9 mouse cellular contexts compared by ENCODE assay signal in genomic region chr2:167959384-167959911, GRCm38 (mm10). TPM values are rescaled to one million over a fixed set of nuclear protein-coding genes. Genes with fewer than 3 reads are reported as not detected.
DNase-seq lines count a peak whose midpoint lies in the region; ATAC-seq lines count a peak whose summit lies in the region.
"Had no signal": no experiment of that assay in that cellular context is flagged by ENCODE, and none has a peak within 500 bp of the region (broad histone marks: within the 10 kb centered on the region; RNA-seq: fewer than 3 reads in every experiment).

No protein-coding gene starts in this region.

- no peak for DNase-seq in hindbrain, embryonic 11.5 days (ENCODE audit: low spot score)
- DNase-seq in MN1 (ENCODE audit: low spot score), result peak; percentile 58
- no peak for DNase-seq in forebrain, embryonic 10.5 days (ENCODE audit: extremely low spot score, low spot score)
- no peak for DNase-seq in urinary bladder, postnatal 4 days (ENCODE audit: low spot score in 2 of 2)
- DNase-seq in urinary bladder, postnatal 14 days (ENCODE audit: low spot score), result no peak

- H3K4me1 ChIP-seq in hindbrain, embryonic 16.5 days (ENCODE audit: control insufficient read depth, insufficient read depth, low read depth, low read length), result peaks cover 21% of the 10 kb centered on the region
- H3K4me1 ChIP-seq in hindbrain, embryonic 11.5 days (replicated peaks; ENCODE audit: control insufficient read depth, insufficient read depth, low read length), result no peaks in the 10 kb centered on the region; the same call in 1 of the 2 replicates
- H3K4me1 ChIP-seq in intestine, embryonic 15.5 days (replicated peaks), result peaks cover 29% of the 10 kb centered on the region
- peaks cover 14% of the 10 kb centered on the region for H3K4me1 ChIP-seq in forebrain, embryonic 10.5 days

- H3K27ac ChIP-seq in hindbrain, embryonic 16.5 days (ENCODE audit: low read depth, low read length), result peak overlapping the region; percentile 46; the same call in 1 of the 2 replicates
- H3K27ac ChIP-seq in hindbrain, embryonic 11.5 days (ENCODE audit: low read depth, low read length), result no peak overlapping the region
- peak overlapping the region; percentile 36; the same call in 1 of the 2 replicates for H3K27ac ChIP-seq in intestine, embryonic 15.5 days
- no peak overlapping the region for H3K27ac ChIP-seq in forebrain, embryonic 10.5 days

- H3K9me3 ChIP-seq in hindbrain, embryonic 16.5 days (ENCODE audit: control insufficient read depth, low read length), result no peaks in the 10 kb centered on the region
- no peaks in the 10 kb centered on the region for H3K9me3 ChIP-seq in hindbrain, embryonic 11.5 days (ENCODE audit: control insufficient read depth, low read length)
- H3K9me3 ChIP-seq in intestine, embryonic 15.5 days, result no peaks in the 10 kb centered on the region
- no peaks in the 10 kb centered on the region for H3K9me3 ChIP-seq in forebrain, embryonic 10.5 days

- no peaks in the 10 kb centered on the region for H3K27me3 ChIP-seq in hindbrain, embryonic 16.5 days (replicated peaks; ENCODE audit: control insufficient read depth, insufficient read depth, low read length)
- no peaks in the 10 kb centered on the region for H3K27me3 ChIP-seq in hindbrain, embryonic 11.5 days (ENCODE audit: control insufficient read depth, insufficient read depth, low read length)
- no peaks in the 10 kb centered on the region for H3K27me3 ChIP-seq in intestine, embryonic 15.5 days (replicated peaks)
- H3K27me3 ChIP-seq in forebrain, embryonic 10.5 days (ENCODE audit: poor library complexity, severe bottlenecking), result no peaks in the 10 kb centered on the region
- H3K27me3 ChIP-seq: Patski had no signal

- H3K9ac ChIP-seq in hindbrain, embryonic 16.5 days (ENCODE audit: low read depth, low read length), result no peak overlapping the region
- no peak overlapping the region for H3K9ac ChIP-seq in hindbrain, embryonic 11.5 days (ENCODE audit: low read depth, low read length)
- H3K9ac ChIP-seq in intestine, embryonic 15.5 days, result peak overlapping the region; percentile 14; the same call in 1 of the 2 replicates

- H3K4me2 ChIP-seq in hindbrain, embryonic 16.5 days (ENCODE audit: low read length), result no peak overlapping the region
- no peak overlapping the region for H3K4me2 ChIP-seq in hindbrain, embryonic 11.5 days (replicated peaks; ENCODE audit: low read depth, low read length)
- H3K4me2 ChIP-seq in intestine, embryonic 15.5 days (replicated peaks), result no peak overlapping the region; the same call in 1 of the 2 replicates

- no peak for ATAC-seq in hindbrain, embryonic 16.5 days
- no peak for ATAC-seq in hindbrain, embryonic 11.5 days (ENCODE audit: low FRiP score)
- ATAC-seq in intestine, embryonic 15.5 days, result peak; percentile 69
- ATAC-seq in monocyte, adult 5-6 weeks (replicated peaks; ENCODE audit: insufficient number of reproducible peaks, low FRiP score, low TSS enrichment, poor library complexity, severe bottlenecking), result 0 out of 2 replicates have a peak, but pooled peaks have one; percentile 9
- ATAC-seq: Patski had no signal

- peaks cover 6% of the 10 kb centered on the region for H3K36me3 ChIP-seq in hindbrain, embryonic 16.5 days (ENCODE audit: control insufficient read depth, insufficient read depth, low read length)
- H3K36me3 ChIP-seq in hindbrain, embryonic 11.5 days (ENCODE audit: control insufficient read depth, insufficient read depth, low read length), result no peaks in the 10 kb centered on the region
- H3K36me3 ChIP-seq in intestine, embryonic 15.5 days, result 0 out of 2 replicates have a peak, but pooled peaks cover under 1% of the 10 kb centered on the region
- peaks cover 28% of the 10 kb centered on the region for H3K36me3 ChIP-seq in forebrain, embryonic 10.5 days (replicated peaks)

- 72% methylated on average over 4 of the region's 4 CpGs for WGBS in hindbrain, embryonic 16.5 days
- WGBS in hindbrain, embryonic 11.5 days, result 72% methylated on average over 4 of the region's 4 CpGs
- 63% methylated on average over 4 of the region's 4 CpGs for WGBS in intestine, embryonic 15.5 days
- 79% methylated on average over 4 of the region's 4 CpGs for WGBS in forebrain, embryonic 10.5 days

- no peak overlapping the region for H3K4me3 ChIP-seq in hindbrain, embryonic 16.5 days (ENCODE audit: low read length)
- no peak overlapping the region for H3K4me3 ChIP-seq in hindbrain, embryonic 11.5 days (ENCODE audit: low read depth, low read length)
- no peak overlapping the region for H3K4me3 ChIP-seq in intestine, embryonic 15.5 days (replicated peaks)
- H3K4me3 ChIP-seq in forebrain, embryonic 10.5 days, result no peak overlapping the region

RNA-seq across cellular contexts. Expression of gene Ptpn1, which starts 27.6 kb away (rescaled TPM):
- polyA plus RNA-seq in hindbrain, embryonic 16.5 days (2015; fragmentation: Nextera tagmentation; extraction: Ambion mirVana), result 64.8 and 69.2 TPM in 2 replicates
- polyA plus RNA-seq in hindbrain, embryonic 11.5 days (2014; fragmentation: Nextera tagmentation; extraction: Ambion mirVana), result 81.9 and 90.3 TPM in 2 replicates
- polyA plus RNA-seq in intestine, embryonic 15.5 days (2015; fragmentation: Nextera tagmentation; extraction: Ambion mirVana), result 41.1 and 54.2 TPM in 2 replicates
- 199 to 318 TPM (median 242 TPM) in 3 replicates for total RNA-seq in monocyte, adult 5-6 weeks (2017)
- polyA plus RNA-seq in forebrain, embryonic 10.5 days (2016; fragmentation: Nextera tagmentation; extraction: Ambion mirVana), result 66.0 and 66.4 TPM in 2 replicates

RNA-seq across cellular contexts. Expression of gene Ripor3, which starts 51.0 kb away (rescaled TPM):
- 0.19 and 0.70 TPM in 2 replicates for polyA plus RNA-seq in hindbrain, embryonic 16.5 days (2015; fragmentation: Nextera tagmentation; extraction: Ambion mirVana)
- 0.49 and 0.69 TPM in 2 replicates for polyA plus RNA-seq in hindbrain, embryonic 11.5 days (2014; fragmentation: Nextera tagmentation; extraction: Ambion mirVana)
- 3.7 and 4.2 TPM in 2 replicates for polyA plus RNA-seq in intestine, embryonic 15.5 days (2015; fragmentation: Nextera tagmentation; extraction: Ambion mirVana)
- 0.21 to 0.58 TPM in 2 of 3 replicates, not detected in the other for total RNA-seq in monocyte, adult 5-6 weeks (2017)
- 0.59 and 0.93 TPM in 2 replicates for polyA plus RNA-seq in forebrain, embryonic 10.5 days (2016; fragmentation: Nextera tagmentation; extraction: Ambion mirVana)

Comparison
In these comparisons a context has a peak if more than half of its experiments do, and no peak if none do; other contexts are left out.
1. H3K27ac ChIP-seq: peak in hindbrain, embryonic 16.5 days (single experiment) and intestine, embryonic 15.5 days (single experiment); none in hindbrain, embryonic 11.5 days (single experiment) and forebrain, embryonic 10.5 days (single experiment).
2. ATAC-seq: peak in intestine, embryonic 15.5 days (single experiment) and monocyte, adult 5-6 weeks (single experiment); none in hindbrain, embryonic 16.5 days (single experiment) and hindbrain, embryonic 11.5 days (single experiment).